Mouse (Mus musculus) liver, postnatal 0 days (tissue): ENCODE measurements around the gene Cpb2.
A peak's percentile ranks its signal among the peaks of the same experiment; 100 is the strongest.

Experiments
- CTCF ChIP-seq: sonication (generic); IDR thresholded peaks from 2 replicates; pipeline ENCODE4 v1.5.1; 2016; ENCODE audit warnings: antibody characterized with exemption, low read depth
- EP300 ChIP-seq: IDR thresholded peaks from 2 replicates; pipeline ENCODE4 v1.6.1; 2016; ENCODE audit warnings: antibody characterized with exemption, low read depth, mild to moderate bottlenecking

DNA sequence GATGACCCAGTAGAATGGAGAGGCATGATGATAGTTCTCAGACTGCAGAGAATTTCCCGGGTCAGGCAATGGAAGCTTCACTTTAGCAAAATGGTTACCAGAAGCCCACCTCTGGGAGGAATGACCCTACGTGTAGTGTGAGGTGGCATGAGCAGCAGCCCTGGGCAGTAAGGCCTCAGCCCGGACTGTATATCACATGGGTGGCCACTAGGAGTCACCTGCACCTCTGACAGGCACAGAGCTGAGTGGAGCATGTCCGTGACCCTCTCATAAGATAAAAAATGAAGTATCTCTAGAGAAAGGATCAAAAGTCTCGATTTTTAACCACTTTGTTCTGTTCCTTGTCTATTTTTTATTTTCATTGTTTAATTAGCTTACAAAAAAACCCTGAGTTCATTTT lies 14.4 kb downstream of the Cpb2 start:
- TF ChIP-seq CTCF (peak; percentile 54), EP300 (no peak)
